Mouse (Mus musculus): Measurements from ENCODE around the gene Fam149a. TPM values are rescaled to one million over a fixed set of nuclear protein-coding genes. Genes with fewer than 3 reads are reported as not detected.

Gene Fam149a
- polyA plus RNA-seq, 1 experiment from 2014 or later, result 3.1 TPM

GRCm38 (mm10) chr8:45383250-45383649, 1.2 kb upstream of the Fam149a start:
- Histone ChIP-seq H3K4me1 (replicated peaks; ENCODE audit: control insufficient read depth, insufficient read depth, low read length) (no peaks in the 10 kb centered on the region), H3K36me3 (ENCODE audit: control insufficient read depth, insufficient read depth) (no peaks in the 10 kb centered on the region), H3K4me3 (ENCODE audit: low read depth, low read length) (no peak overlapping the region), H3K27me3 (replicated peaks; ENCODE audit: control insufficient read depth, insufficient read depth, low read length) (peaks cover 18% of the 10 kb centered on the region; the same call in 1 of the 2 replicates), H3K4me2 (replicated peaks; ENCODE audit: low read depth) (no peak overlapping the region), H3K9me3 (ENCODE audit: control insufficient read depth) (no peaks in the 10 kb centered on the region), H3K27ac (ENCODE audit: low read depth, low read length) (no peak overlapping the region), H3K9ac (ENCODE audit: low read depth, low read length) (no peak overlapping the region)
- ATAC-seq, result no peak
- TF ChIP-seq CTCF (IDR thresholded peaks at IDR 0.05; ENCODE audit: low read depth), result no peak
- WGBS, result 57% methylated on average over 1 of the region's 1 CpGs

GRCm38 (mm10) chr8:45381075-45381962, 772 bp downstream of the Fam149a start:
- Histone ChIP-seq H3K27me3 (replicated peaks; ENCODE audit: control insufficient read depth, insufficient read depth, low read length) (peaks cover 18% of the 10 kb centered on the region; the same call in 1 of the 2 replicates), H3K4me2 (replicated peaks; ENCODE audit: low read depth) (peak overlapping the region; percentile 61), H3K4me3 (ENCODE audit: low read depth, low read length) (peak overlapping the region; percentile 28), H3K9ac (ENCODE audit: low read depth, low read length) (no peak overlapping the region), H3K27ac (ENCODE audit: low read depth, low read length) (no peak overlapping the region), H3K4me1 (replicated peaks; ENCODE audit: control insufficient read depth, insufficient read depth, low read length) (no peaks in the 10 kb centered on the region), H3K36me3 (ENCODE audit: control insufficient read depth, insufficient read depth) (no peaks in the 10 kb centered on the region), H3K9me3 (ENCODE audit: control insufficient read depth) (no peaks in the 10 kb centered on the region)
- no peak for TF ChIP-seq CTCF (IDR thresholded peaks at IDR 0.05; ENCODE audit: low read depth)
- WGBS, result 3% methylated on average over 38 of the region's 38 CpGs
- no peak for ATAC-seq

- Histone ChIP-seq H3K4me2 (replicated peaks; ENCODE audit: low read depth) (no peak overlapping the region), H3K4me3 (ENCODE audit: low read depth, low read length) (no peak overlapping the region)
- no peak for ATAC-seq
Observed at GRCm38 (mm10) chr8:45380598-45380997, 1.5 kb downstream of the Fam149a start.

GRCm38 (mm10) chr8:45374071-45374470, 8.0 kb downstream of the Fam149a start:
- TF ChIP-seq CTCF (IDR thresholded peaks at IDR 0.05; ENCODE audit: low read depth), result no peak
- H3K4me3 ChIP-seq (ENCODE audit: low read depth, low read length), result no peak overlapping the region
- no peak overlapping the region for H3K4me2 ChIP-seq (replicated peaks; ENCODE audit: low read depth)
- H3K9ac ChIP-seq (ENCODE audit: low read depth, low read length), result no peak overlapping the region
- H3K36me3 ChIP-seq (ENCODE audit: control insufficient read depth, insufficient read depth), result no peaks in the 10 kb centered on the region
- WGBS, result 81% methylated on average over 3 of the region's 3 CpGs
- H3K4me1 ChIP-seq (replicated peaks; ENCODE audit: control insufficient read depth, insufficient read depth, low read length), result no peaks in the 10 kb centered on the region
- ATAC-seq, result no peak
- H3K27me3 ChIP-seq (replicated peaks; ENCODE audit: control insufficient read depth, insufficient read depth, low read length), result no peaks in the 10 kb centered on the region
- no peak overlapping the region for H3K27ac ChIP-seq (ENCODE audit: low read depth, low read length)
- H3K9me3 ChIP-seq (ENCODE audit: control insufficient read depth), result no peaks in the 10 kb centered on the region

More at GRCm38 (mm10) chr8:45380598-45380997, 1.5 kb downstream of the Fam149a start:
- H3K9ac ChIP-seq (ENCODE audit: low read depth, low read length), result no peak overlapping the region
- H3K4me1 ChIP-seq (replicated peaks; ENCODE audit: control insufficient read depth, insufficient read depth, low read length), result no peaks in the 10 kb centered on the region
- H3K27me3 ChIP-seq (replicated peaks; ENCODE audit: control insufficient read depth, insufficient read depth, low read length), result peaks cover 18% of the 10 kb centered on the region; the same call in 1 of the 2 replicates
- TF ChIP-seq CTCF (IDR thresholded peaks at IDR 0.05; ENCODE audit: low read depth), result no peak
- WGBS, result 39% methylated on average over 4 of the region's 4 CpGs
- no peak overlapping the region for H3K27ac ChIP-seq (ENCODE audit: low read depth, low read length)
- H3K9me3 ChIP-seq (ENCODE audit: control insufficient read depth), result no peaks in the 10 kb centered on the region
- no peaks in the 10 kb centered on the region for H3K36me3 ChIP-seq (ENCODE audit: control insufficient read depth, insufficient read depth)

- Histone ChIP-seq H3K9me3 (ENCODE audit: control insufficient read depth) (no peaks in the 10 kb centered on the region), H3K27me3 (replicated peaks; ENCODE audit: control insufficient read depth, insufficient read depth, low read length) (no peaks in the 10 kb centered on the region), H3K4me3 (ENCODE audit: low read depth, low read length) (no peak overlapping the region), H3K9ac (ENCODE audit: low read depth, low read length) (no peak overlapping the region), H3K4me1 (replicated peaks; ENCODE audit: control insufficient read depth, insufficient read depth, low read length) (no peaks in the 10 kb centered on the region), H3K36me3 (ENCODE audit: control insufficient read depth, insufficient read depth) (no peaks in the 10 kb centered on the region), H3K27ac (ENCODE audit: low read depth, low read length) (no peak overlapping the region), H3K4me2 (replicated peaks; ENCODE audit: low read depth) (no peak overlapping the region)
- 83% methylated on average over 1 of the region's 1 CpGs for WGBS
- ATAC-seq, result no peak
- no peak for TF ChIP-seq CTCF (IDR thresholded peaks at IDR 0.05; ENCODE audit: low read depth)
Observed at GRCm38 (mm10) chr8:45367154-45367553, 14.9 kb downstream of the Fam149a start.

- Histone ChIP-seq H3K27ac (ENCODE audit: low read depth, low read length) (no peak overlapping the region), H3K36me3 (ENCODE audit: control insufficient read depth, insufficient read depth) (no peaks in the 10 kb centered on the region), H3K4me1 (replicated peaks; ENCODE audit: control insufficient read depth, insufficient read depth, low read length) (no peaks in the 10 kb centered on the region), H3K4me3 (ENCODE audit: low read depth, low read length) (no peak overlapping the region), H3K4me2 (replicated peaks; ENCODE audit: low read depth) (no peak overlapping the region), H3K27me3 (replicated peaks; ENCODE audit: control insufficient read depth, insufficient read depth, low read length) (no peaks in the 10 kb centered on the region), H3K9ac (ENCODE audit: low read depth, low read length) (no peak overlapping the region), H3K9me3 (ENCODE audit: control insufficient read depth) (no peaks in the 10 kb centered on the region)
- no peak for ATAC-seq
- no peak for TF ChIP-seq CTCF (IDR thresholded peaks at IDR 0.05; ENCODE audit: low read depth)
- WGBS, result 59% methylated on average over 1 of the region's 1 CpGs
Observed at GRCm38 (mm10) chr8:45363220-45363619, 18.9 kb downstream of the Fam149a start.
